Mouse (Mus musculus) megakaryocyte, embryonic 14.5 days (primary cell): ENCODE results near the gene Dusp1.

Experiments
- FLI1 ChIP-seq: IDR thresholded peaks from 2 replicates; pipeline ENCODE4 v1.6.1; 2012; ENCODE audit warnings: low read length, inconsistent platforms, mixed read lengths
- GATA1 ChIP-seq: IDR thresholded peaks from 3 replicates; pipeline ENCODE4 v1.6.1; 2012; ENCODE audit warnings: mixed read lengths, low read length, inconsistent platforms, borderline replicate concordance

- TF ChIP-seq FLI1 = no peak
- no peak for TF ChIP-seq GATA1
Measured at GRCm38 (mm10) chr17:26575786-26576690, 14.1 kb upstream of the Dusp1 start.
